Mouse (Mus musculus) urinary bladder, postnatal 10 days (tissue): ENCODE results near the gene Sost.

Experiments
- DNase-seq: peaks from one replicate; pipeline ENCODE4 v3.0.0; 2022; ENCODE audit warnings: low spot score

Sost gene

DNA sequence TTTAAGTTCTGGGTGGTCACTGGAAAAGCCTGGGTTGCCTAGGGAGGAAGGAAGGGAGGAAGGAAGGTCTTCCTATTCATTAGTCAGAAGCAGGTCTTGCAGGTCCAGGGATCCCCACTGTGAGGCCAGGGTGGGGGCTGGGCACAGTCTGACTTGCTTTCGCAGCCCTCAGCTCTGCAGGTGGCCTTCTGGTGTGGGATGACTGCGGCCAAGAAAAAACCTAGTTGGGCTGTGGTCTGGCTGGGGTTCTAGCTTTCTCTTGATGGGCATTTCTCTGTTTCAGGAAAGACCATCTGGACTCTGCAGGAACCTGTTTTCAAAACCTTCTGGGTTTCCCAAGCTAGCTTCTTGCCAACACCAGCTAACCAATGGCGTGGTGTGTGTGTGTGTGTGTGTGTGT lies 23.8 kb downstream of the Sost start:
- DNase-seq: no peak

DNA sequence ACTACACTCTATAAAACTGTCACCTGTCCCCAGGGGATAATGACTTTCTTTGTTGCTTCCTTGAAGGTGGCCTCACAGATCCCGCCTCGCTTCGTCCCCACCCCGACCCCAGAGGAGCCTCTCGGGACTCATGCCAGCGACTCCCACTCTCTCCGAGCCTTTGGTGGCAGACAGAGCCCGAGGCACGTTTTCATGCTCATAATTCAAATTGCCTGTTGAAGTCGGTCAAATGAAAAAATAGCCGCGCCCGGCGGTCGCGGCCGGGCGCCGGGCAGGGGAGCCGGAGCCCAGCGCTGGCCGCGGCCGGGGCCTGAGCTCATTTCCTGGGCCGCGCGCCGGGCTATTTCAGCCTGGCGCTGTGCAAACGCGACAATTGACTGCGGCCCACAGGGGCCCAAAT lies 29.7 kb downstream of the Sost start:
- DNase-seq: no peak

DNA sequence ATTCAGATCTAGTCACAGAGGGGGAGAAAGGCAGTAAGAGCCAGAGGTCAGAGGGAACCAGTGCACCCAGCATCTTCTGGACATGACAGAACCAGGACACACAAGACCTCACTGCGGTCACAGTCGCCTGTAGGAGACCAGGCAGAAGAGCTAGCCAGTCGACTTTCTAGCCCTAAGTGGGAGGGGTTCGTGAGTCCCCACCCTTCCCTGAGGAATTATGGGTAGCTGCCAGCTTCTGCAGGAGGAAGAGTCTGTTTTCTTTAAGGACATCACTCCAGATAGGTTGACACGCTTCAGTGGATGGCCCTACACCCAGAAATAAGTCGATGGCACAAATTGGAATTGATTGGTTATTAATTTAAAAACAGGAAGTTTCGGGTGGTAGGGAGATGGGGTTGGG lies 30.4 kb downstream of the Sost start:
- no peak for DNase-seq

DNA sequence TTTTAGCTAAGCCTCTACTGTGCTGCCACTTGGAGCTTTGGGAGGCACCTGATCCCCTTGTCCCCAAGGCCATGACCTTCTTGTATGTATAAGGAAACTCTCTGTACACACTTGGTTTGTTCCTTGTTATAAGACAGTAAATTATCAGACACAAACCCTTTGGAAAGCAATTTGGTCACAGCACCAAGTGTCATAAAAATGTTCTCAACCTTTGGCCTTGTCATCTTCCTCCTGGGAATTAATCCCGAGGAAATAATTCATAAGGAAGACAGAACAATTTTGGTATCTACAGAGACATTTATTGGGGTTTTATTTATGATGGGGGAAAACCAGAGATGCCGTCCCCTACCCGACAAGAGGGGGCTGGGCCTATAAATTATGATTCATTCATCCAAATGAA lies 31.1 kb downstream of the Sost start:
- no peak for DNase-seq

DNA sequence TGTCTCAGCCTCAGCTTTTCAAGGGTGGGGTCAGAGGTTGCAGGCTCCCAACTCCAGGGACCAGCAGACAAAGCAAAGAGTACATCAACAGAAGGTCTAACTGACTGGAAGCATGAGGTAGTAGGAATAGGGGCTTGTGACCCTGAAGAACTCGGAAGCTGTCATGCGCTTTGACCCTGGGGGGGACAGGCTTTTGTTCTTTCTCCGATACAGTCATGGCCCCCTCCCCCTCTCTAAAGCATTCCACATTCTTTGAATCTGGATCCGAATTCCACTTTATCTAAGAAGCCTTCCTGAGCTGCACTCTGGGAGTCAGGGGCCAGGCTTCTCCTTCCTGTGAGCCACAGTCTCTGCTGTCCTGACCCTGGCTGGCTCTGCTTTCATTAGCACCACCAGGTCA lies 34.8 kb downstream of the Sost start:
- DNase-seq: no peak

DNA sequence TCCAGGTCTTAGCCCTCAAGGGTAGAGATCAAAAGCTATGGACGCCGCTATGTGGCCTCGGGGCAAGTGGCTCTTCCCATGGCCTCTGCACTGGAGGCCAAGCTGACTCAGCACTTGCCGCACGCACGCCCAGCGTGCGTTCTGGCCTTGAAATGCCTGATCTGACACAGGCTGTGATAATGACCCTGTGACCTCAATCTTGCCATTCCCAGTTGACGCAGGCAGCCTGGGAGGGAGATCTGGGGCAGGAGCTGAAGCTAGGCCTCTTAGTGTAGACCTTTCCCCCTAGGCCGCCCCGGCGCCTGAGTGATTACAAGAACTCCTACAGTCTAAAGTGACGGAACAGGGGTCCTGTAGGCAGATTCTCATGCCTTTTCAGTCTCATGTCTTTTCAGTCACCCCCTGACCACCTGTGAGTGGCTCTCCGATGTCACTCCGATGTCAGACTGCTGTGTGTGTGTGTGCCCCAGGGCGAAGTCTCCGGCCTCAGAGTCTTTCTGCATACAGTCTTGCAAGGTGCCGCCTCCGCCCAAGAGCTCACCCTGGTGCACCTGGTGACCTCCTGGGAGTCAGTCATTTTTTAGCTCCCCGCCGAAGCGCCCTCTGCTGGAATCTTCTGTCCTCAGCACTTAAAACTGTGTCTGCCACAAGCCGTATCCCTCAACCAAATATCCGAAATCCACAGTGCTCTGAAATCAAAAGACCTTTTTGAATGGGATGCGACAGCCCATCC lies 38.6 kb downstream of the Sost start:
- DNase-seq: no peak

DNA sequence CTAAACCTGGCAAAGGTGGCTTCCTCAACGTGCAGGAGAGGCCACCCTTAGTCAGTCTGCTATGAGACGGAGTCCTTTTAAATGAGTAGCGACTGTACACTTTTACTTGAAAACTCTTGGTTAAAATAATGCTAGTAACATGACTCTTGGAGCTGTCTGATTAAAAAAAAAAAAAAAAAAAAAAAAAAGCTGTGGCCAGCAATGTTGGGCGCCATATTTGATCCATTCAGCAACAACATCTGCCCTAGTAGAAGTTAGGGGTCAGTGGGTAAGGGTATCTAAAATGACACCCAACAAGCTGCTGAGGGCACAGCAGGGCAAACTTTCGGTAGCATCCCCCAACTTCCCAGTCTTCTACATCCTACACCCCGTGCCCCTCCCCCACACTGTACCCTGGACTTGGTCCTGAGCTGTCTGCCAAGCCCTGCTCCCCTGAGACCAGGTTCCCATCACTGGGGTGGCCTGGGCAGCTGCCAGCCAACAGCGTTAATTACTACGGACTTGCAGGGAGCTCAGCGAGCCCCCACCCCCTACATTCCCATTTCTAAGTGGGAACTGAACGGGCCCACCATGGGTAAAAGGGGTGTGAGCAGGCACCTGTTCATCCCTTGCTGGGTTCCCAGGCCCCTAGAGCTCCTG lies 39.7 kb downstream of the Sost start:
- no peak for DNase-seq

DNA sequence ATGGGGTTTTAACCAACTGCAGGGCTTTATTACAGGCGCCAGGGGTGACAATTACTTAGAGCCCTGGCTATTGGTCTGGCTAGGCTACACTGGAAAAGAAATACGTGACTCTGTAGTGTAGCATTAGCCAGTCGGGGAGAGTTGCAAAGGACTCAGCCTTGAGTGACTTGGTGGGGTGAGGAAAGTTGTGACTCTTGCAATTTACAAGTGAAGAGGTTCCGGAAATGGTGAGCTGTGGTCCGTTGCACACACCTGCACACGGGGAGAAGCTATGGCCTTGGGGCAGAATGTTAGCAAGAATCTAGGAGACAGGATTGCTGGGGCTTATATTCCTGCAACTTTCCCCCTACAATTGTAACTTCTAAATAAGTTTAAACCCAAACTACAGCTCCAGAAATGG lies 41.2 kb downstream of the Sost start:
- no peak for DNase-seq

DNA sequence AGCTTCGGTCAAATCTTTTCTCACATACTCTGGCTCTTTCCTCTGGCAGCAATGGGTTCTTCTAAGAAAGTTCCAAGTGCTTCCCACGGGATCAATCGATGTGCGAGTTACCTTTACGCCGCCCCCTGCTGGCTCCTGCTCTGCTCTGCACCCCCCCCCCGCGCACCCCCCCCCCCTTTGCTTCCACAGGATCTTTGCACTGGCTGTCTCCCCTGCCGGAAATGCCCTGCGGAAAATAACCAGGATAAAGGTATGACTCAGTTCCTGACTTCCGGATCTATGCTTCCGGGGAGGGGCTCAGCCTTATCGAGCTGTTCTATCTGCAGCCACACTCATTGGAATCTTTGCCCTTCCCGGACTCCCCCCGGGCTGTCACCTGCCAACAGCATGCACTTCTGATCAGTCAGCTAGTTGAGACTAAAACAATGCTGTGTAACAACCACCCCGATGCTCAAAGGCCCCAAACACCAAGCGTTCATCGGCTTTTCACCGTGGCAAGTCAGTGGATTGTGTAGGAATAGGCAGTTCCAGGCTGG lies 42.3 kb downstream of the Sost start:
- DNase-seq: no peak

DNA sequence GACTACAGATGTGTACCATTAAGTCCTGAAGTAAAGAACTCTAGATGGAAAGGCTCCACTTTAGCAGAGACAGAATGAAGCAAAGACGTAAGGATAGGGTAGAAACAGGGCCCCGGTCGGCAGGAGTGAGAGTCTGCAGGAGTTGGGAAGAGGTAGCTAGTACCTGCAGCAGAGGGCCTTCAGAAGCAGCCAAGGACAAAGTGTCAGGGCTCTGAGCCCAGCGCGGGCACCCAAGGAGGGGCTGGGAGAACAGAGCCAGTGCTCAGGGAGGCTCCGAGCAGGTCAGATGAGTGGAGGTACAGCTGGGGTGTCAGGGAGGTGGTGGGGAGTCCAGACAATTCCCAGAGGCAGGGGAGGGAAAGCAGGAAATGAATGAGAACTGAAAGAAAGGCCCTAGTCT lies 42.8 kb downstream of the Sost start:
- DNase-seq: no peak

DNA sequence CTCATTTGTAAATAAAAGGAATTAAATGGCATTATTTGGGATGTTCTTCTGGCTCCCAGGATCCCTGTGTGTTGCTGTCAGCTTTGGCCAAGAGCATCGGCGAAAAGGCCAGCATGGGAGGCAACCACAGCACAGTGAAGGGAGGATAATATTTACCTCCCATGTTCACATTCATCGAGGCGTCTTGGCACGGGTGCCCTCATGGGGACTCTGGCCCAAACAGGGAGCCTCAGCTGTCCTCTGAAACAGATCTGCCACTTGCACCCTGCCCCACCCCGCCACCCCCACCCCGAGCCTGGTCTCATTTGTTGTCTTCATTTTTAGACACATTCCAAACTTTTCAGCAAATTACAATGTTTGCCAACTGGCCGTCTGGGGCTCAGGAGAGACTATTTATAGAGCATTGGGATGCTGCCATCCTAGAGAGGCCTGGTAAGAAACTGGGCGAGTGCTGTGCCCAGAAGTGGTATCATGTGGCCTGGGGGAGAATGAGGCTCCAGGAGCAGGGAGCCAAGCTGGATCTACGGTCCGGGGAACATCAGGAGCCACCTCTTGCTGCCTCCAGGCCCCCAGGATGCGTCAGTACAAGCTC lies 45.4 kb downstream of the Sost start:
- no peak for DNase-seq

DNA sequence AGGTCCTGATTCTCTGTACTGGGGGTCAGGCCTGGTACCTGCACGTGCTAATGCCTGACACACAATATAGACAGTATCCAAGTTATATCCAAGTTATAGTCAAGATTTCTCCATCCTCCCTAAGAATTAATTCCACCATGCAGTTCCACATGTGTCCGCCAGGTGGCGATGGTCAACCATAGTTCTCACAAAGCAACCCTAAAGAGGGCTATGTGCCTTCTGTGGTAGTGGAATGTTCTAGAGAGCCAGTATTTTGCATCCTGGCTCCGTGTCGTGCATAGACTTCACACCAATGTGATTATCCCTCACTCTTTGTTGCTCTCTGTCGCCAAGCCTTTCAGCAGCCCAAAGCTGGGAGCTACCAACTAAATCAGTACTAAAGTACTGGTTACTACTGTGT lies 47.2 kb downstream of the Sost start:
- peak; percentile 56 for DNase-seq

DNA sequence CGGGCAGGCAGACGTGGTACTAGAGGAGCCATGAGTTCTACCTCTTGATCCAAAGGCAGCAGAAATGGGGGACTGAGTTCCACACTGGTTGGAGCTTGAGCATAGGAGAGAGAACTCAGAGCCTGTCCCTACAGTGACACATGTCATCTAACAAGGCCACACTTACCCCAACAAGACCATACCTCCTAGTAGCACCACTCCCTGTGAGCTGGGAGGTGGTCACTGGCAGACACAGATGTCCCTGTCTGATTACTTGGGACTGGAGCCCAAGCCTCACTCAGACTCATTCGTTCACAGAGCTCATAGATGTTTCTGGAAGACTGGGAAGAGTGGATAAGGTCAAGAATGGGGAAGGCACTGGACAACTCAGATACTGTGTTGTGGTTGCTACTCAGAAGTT lies 48.2 kb downstream of the Sost start:
- DNase-seq: no peak

DNA sequence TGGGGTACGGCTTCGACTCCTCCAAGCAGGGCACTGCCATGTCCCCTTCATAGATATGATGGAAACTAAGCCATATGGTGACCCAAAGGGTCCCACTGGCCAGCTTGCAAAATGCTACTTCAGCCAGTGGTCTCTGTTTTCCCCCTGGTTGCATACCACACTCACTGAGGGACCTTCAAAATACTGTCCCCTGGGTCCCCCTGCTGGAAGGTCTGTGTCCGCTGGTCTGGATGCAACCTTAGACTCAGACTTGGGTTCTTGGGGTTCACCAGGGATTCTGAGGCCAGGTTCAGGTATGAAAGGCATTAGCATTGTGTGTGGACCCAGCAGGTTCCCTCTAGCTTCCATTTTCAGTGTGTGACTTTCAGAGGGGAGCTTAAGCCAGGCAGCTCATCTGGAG lies 50.0 kb downstream of the Sost start:
- DNase-seq: no peak

DNA sequence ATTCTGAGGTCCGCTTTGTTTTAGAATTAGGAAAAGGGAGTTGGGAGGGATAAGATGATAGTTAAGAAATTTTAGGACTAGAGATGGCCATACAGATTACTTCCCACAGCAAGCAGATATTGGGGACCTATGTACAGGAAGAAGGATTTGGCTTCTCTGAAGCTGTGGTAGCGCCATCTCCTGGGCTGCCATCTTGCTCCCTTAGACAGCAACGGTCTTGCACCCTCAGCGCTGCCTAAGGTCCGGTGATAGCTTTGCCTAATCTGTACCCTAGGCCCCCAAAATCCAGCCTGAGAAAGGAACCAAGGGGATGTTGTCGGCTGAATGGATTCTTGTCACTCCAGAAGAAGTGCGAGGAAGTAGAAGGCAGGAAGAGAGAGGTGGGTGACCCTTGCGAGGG lies 53.2 kb downstream of the Sost start:
- DNase-seq: no peak
